Mouse (Mus musculus) cerebellum, postnatal 25 days (tissue): Measurements from ENCODE around the gene Chchd4.

Experiments
- DNase-seq, 2 experiments: peaks; one replicate each; pipeline ENCODE4 v3.0.0; 2021; ENCODE audit warnings: mixed read lengths in 2 of 2

The Chchd4 gene

DNA sequence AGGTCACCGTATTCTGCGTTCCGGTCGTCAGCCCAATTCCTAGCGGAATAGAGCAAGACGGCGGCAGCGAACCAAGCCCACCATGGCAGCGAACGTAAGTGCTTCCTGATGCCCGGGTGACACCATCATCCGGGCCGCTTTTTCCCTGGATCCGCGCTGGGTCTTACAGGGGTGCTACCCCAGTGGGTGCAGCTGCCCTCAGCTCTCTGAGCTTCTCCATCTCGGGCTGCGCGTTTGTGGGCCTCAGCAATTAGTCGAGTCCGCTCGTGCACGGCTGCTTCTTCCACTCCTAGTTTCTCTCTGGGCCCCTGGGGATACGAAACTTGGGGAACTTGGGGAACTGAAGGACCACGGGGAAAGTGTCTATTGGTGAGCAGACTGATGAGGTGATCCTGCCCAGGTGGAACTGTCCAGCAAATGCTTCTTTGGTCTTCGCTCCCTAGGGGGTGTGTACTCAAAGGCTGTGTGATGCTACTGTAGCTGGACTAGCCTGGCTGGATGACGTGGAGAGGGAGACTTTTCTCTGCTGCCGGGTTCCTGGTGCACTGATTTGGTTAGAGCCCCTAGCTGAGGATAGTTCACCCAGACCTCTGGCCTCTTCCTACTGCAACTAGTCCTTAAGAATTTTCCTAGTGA lies 577 bp upstream of the Chchd4 start:
- DNase-seq: peak in 1 of 2 experiments; percentile 22

DNA sequence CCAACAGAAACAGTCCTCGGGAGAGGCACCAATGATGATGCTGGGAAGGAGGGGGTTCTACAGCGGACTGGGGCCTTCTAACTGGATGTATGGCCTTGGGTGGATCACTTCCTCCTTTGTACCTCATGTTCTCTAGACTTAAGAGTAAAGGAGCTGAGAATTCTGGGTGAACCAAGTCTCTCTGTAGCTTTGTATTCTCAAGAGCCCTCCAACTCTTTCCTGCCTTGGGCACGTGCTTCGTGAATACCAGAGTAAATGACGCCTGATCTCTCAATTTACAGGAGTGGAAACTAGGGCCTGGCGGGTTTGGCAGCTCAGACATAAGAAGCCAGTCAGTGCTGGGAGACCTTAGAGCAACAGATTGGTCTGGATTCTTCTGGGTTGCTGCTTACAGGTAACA lies 1.0 kb downstream of the Chchd4 start:
- DNase-seq: peak in 1 of 2 experiments; percentile 4

DNA sequence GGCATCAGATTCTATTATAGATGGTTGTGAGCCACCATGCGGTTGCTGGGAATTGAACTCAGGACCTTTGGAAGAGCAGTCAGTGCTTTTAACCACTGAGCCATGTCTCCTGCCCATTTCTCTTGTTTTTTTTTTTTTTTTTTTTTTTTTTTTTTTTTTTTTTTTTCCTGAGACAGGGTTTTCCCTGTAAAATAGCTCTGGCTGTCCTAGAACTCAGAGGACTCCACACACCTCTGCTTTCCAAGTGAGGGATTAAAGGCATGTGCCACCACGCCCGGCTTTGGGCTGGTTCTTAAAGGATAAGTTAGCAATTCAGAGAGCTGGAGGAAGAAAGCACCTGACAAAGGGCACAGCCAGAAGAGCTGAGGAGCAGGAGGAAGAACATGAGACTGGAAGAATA lies 1.9 kb downstream of the Chchd4 start:
- DNase-seq: peak in 1 of 2 experiments; percentile 2

DNA sequence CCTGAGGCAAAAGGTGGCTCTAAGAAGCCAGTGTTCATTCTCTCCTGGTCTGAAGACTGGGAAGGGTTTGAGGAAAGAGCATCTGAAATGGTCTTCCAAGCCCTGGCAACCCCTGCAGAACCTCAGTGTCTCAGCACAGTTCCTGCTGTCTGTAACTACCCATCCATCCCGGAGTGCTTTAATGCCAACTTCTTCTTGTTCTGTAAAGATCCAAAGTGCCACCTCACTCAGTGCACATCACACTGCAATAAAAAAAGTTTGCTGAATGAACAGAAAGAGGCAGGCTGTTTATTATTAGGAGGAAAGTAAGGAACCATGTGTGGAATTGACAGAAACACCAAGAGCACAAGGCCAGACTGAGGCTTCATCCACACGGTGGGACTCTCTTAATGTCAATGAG lies 2.6 kb downstream of the Chchd4 start:
- DNase-seq: no peak

GRCm38 (mm10) chr6:91467106-91467505 lies 6.2 kb downstream of the Chchd4 start:
- DNase-seq: peak in 1 of 2 experiments; percentile 1

DNA sequence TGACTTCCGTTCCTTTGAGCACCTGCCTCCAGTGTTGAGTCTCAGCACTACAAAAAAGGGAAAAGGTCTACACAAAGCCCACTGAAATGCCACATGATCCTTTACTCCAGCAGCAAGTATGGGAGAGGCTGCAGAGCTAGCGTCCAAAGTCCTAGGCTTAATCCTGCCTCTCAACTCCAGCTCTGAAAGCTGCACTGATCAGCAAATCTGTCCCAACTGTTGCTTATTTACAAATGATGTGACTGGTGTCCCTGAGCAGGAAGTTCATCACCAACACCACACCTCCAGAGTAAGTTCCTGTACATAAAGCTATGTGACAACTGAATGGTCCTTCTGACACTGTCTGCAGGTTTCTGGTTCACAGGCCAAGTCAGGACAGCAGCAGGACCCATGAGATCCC lies 7.6 kb downstream of the Chchd4 start:
- peak in 1 of 2 experiments; percentile 3 for DNase-seq

DNA sequence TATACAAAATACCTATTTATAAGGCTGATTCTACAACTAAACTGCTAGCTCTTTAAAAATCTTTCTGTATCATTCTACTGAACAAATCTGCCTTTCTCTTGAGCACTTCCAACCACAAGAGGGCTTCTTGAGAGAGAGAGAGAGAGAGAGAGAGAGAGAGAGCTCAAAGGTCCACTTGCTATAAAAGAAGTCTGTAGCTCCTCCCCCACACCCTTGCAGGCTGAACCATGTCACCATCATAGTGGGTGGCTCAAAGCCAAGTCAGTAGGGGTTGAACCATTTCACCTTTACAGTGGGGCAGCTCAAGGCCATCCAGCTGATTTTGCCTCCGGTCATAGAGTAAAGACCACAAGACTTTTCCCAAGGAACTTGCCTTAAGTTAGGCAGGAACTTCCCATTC lies 13.9 kb downstream of the Chchd4 start:
- DNase-seq: no peak

DNA sequence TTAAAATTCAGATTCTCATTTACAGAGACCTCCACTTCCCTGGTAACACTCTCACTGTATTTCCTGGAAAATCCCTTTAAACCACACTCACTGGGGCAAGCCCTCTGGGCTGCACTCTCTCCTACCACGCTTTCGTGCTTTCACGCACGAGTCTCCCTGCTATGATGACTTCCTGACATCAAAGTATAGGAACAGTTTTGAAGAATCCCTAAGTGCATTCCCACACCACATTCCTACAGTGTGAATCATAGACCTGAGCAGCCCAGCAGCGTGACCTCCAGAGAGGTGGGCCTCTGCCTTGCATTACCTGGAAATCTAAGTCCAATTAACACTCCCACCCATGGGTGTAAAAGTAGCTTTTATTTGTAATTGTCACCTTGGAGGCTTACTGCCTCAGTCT lies 18.8 kb downstream of the Chchd4 start:
- no peak for DNase-seq

DNA sequence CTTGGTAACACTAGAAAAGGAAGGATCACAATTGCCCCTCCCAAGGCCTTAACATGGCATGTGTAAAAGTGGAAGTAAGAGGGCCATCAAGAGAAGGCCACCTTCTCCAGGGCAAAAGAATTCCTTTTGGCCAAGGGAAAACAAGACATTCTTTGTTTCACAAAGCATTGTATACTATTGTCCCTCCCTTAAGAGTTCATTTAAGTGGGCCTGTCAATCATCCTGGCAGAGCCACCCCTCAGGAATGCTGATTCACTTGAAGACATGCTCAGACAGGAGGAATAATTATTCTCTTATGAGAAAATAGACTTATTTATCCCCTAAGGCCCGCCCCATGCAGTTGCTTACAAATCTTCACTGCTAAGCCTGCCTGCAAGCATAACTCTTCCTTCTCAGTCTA lies 21.3 kb downstream of the Chchd4 start:
- DNase-seq: no peak

DNA sequence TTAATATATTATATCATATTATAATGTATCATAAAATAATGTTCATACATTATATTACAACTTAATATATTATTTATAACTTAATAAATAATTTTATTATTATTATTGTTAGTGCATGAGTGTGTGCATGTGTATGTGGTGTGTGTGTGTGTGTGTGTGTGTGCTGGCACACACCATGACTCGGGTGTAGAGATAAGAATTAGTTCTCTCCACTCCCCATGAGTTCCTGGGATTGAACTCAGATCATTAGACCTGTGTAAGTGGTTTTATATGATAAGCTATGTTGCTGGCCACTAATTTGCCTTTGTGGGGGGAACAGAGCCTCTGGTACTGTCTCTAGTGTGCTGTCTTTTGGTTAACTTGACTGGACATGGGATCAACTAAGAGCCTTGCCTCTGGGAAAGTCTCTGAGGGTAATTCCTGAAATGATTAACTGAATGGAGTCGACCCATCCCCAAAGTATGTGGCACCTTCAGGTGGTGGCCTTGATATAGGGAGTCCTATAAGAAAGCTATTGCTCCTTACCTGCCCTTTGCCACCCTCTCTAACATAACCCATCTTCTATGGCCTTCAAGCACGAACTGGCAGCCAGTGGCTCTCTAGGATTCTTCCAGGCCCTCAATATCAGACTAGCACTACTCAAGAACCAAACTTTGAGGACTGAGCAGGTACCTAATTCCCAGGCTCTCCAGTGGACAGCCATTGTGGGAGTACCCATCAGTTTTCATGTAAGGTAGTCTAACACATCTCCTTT lies 23.7 kb downstream of the Chchd4 start:
- DNase-seq: no peak

GRCm38 (mm10) chr6:91445316-91445715 lies 28.0 kb downstream of the Chchd4 start:
- no peak for DNase-seq

- DNase-seq: no peak
Measured at GRCm38 (mm10) chr6:91441145-91441662, 32.1 kb downstream of the Chchd4 start.

- peak; percentile 99 for DNase-seq
Measured at GRCm38 (mm10) chr6:91440474-91441144, 32.7 kb downstream of the Chchd4 start.

DNA sequence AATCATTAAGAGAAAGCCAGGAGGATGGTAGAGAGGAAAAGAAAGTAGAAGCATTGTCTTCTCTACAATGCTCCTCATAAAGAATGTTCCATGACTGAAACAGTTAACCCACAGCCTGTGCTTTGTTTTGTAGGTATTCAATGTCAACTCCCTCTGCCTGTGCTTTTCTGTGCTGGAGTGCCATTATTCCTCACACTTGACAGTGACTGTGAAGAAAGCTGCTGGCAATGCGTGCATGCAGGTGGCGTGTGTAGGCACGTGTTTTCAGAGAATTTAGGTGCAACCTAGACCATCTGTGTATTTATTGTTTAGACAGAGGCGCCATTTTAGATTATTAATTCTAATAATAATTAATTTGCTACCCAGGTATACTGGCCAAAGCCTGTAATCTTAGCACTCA lies 49.2 kb downstream of the Chchd4 start:
- DNase-seq: no peak

GRCm38 (mm10) chr6:91421629-91422028 lies 51.7 kb downstream of the Chchd4 start:
- no peak for DNase-seq

DNA sequence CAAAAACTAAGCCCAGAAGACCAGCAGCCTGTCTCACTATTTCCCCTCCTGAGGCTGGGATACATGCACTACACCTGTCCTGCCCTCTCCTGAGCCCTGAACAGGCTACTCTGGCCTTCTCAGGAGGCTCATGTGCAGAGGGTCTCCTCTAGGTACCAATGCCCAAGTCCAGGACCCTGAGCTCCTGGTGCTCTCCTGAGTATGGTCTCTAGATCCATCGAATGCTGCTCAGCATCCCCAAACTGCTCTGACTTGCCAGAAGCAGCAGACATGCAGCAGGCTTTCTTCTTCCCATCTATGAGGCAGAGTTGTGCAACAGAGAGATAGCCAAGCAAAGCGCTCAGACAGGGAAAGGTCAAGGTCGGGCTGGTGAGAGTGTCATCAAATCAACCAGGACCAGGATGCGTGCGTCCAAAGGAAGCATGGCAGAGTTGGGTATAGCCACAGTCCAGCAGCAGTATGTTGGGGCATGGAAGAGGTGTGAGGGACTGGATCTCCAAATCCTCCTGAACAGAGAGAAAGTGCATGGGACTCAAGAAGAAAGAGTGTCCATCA lies 56.0 kb downstream of the Chchd4 start:
- no peak for DNase-seq

DNA sequence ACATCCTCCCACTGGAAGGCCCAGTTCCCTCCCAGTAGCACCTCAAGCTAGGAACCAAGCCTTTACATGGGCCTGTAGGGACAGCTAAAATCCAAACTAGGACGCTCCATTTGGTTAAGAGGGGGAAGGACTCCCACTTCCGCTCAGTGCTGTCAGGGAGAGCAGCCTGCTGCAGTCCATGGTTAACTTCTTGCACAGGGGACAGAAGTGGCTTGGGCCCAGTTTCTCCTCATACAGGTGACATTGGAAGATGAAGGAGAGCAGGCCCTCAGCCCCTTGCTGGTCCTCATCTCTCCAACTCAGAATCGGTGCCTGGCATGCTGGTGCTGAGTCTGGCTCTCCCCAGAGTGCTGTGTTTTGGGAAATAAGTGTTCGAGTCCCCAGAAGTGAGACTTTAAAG lies 57.2 kb downstream of the Chchd4 start:
- DNase-seq: no peak

GRCm38 (mm10) chr6:91414890-91415289 lies 58.5 kb downstream of the Chchd4 start:
- peak; percentile 68 to 78 for DNase-seq
